Mouse (Mus musculus) inflammation-experienced regulatory T-cells, adult 6 months (primary cell): ENCODE results near the gene Otogl. TPM values are rescaled to one million over a fixed set of nuclear protein-coding genes. Genes with fewer than 3 reads are reported as not detected.

ENCODE experiments used
- ATAC-seq: one replicate; pipeline ENCODE4 v1.8.0; 2017
- polyA plus RNA-seq, 3 experiments: library from polyadenylated mRNA; unstranded; fragments of 100-300 nt; shearing (Covaris generic); gene quantifications; one replicate each; pipeline ENCODE4 v1.2.1; 2017

Gene Otogl
- polyA plus RNA-seq, 3 experiments from 2014 or later, result not detected

DNA sequence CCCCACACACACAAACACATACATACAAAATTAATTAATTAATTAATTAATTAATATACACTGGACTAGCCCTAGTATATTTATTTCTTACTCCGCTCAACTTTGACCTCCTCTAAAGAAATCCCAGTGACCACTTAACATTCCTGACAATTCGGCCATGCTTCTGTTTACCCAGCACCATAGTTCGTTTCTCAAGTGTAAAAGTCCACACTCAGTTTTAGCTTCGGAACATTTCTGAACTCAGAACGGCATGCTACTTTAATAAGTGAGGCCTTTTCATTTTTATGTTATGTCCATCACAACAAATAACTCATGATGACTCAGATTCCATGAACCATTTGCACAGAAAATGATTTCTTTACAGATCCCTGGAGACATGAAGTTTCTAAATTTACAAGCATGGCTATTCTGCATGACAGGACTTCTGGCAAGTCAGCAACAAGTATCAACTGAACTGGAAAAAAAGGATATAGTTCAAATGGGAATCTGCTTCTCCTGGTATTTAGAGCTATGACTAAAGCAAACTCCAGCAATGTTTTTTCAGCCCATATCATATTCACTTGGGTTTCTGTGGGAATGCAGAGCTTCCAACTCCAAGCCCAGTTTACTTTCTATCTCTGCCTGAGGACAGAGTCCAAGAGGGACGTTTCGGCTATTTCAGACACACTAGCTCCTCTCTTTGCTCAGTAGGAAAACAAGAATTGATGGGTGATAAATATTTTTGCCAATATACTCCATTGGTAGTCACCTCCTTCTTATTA, 6.5 kb downstream of the Otogl start:
- no peak for ATAC-seq

DNA sequence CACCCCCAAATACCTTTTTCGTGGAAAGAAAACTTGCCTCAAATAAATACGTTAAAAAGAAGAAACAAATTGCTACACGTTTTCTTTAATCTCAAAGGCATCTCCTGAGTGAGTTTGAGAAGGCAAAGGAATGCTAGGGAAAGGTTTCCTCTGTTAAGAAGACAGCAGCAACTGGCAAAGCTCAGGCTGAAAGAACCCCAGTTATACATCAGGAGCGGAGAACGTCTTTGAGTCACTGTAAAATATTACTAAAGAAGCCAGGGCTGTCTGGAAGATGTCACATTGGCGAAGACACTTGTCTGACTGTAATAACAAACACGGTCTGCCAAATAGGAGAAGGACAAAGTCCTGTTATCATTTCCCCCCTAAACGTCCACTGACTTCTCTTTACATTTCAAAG, 10.0 kb downstream of the Otogl start:
- no peak for ATAC-seq

GRCm38 (mm10) chr10:107901204-107901879, 10.6 kb downstream of the Otogl start:
- ATAC-seq, result no peak

GRCm38 (mm10) chr10:107899946-107900345, 12.0 kb downstream of the Otogl start:
- no peak for ATAC-seq

- no peak for ATAC-seq
These were observed 15.8 kb downstream of the Otogl start for GRCm38 (mm10) chr10:107896158-107896557.

- ATAC-seq, result no peak
These were observed 17.0 kb downstream of the Otogl start for GRCm38 (mm10) chr10:107894663-107895581.

- ATAC-seq, result no peak
These were observed 21.5 kb downstream of the Otogl start for GRCm38 (mm10) chr10:107890400-107890799.

DNA sequence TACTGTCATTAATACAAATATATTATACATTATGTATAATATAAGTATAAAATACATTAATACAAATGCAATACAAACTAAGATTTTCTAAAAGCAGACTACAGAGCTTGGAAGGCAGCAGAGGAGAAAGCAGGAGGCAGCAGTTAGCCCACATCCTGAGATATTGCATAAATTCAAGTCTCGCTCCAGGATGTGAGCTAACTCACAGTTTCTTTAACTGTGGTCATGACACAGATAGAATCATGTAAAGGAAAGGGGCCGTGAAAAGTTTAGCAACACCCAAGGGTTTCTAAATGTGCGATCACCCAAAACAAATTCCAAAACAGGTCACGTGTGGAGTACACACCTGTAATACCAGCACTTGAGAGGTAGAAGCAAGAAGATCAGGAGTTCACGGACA, 39.4 kb downstream of the Otogl start:
- no peak for ATAC-seq

DNA sequence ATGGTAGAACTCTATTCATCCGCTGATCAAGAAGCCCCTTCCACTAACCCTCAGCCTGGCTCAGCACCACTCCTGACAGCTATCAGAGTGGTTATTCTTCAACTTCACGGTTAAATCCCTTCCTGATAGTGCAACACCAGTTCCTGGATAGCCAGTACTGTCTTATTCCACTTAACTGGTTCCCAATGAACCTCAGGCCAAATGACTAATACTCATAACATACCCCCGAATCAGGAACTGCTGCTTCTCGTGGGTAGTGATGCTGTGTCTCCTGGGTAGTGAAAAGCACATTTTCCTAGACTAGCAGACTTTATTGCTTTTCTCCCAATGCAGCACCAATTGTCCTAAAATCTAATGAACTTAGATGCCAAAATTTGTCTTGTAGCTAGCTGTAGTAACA, 39.8 kb downstream of the Otogl start:
- no peak for ATAC-seq

- no peak for ATAC-seq
These were observed 41.4 kb downstream of the Otogl start for GRCm38 (mm10) chr10:107870540-107870939.

DNA sequence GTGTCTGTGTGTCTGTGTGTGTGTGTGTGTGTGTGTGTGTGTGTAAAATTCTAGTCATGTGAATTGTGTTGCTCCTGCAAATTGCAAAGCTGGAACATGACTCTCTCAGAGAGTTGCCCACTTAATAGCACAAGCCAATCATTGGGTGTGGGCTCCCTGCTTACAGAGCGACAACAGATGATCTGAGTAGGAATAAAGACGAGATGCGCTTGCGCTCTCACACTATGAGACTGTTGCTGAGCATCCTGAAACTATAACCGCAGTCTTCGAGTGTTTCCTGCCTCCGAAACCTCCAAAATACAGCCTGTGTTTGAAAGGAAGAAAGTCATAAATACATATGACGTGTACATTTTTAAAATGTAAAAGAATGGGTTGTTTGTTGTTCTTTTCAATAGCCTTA, 43.0 kb downstream of the Otogl start:
- ATAC-seq, result peak; percentile 69

DNA sequence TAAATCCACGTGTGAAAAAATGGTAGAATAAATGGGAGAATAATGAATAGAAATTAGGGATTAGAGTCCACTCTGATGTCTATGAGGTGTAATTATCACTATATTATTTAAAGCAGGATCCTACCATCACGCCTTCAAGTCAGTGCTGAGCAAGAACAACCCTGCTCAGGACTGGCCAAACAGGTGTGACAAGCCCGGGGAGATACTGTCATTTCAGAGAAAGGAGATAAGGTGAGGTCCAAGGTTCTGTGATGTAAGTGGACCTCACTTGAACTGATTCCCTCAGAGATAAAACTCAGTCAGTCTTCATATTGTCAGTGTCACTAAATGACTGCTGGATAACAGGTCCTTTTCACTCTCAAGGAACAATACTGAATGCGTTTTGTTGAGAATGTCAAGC, 44.5 kb downstream of the Otogl start:
- ATAC-seq, result no peak

DNA sequence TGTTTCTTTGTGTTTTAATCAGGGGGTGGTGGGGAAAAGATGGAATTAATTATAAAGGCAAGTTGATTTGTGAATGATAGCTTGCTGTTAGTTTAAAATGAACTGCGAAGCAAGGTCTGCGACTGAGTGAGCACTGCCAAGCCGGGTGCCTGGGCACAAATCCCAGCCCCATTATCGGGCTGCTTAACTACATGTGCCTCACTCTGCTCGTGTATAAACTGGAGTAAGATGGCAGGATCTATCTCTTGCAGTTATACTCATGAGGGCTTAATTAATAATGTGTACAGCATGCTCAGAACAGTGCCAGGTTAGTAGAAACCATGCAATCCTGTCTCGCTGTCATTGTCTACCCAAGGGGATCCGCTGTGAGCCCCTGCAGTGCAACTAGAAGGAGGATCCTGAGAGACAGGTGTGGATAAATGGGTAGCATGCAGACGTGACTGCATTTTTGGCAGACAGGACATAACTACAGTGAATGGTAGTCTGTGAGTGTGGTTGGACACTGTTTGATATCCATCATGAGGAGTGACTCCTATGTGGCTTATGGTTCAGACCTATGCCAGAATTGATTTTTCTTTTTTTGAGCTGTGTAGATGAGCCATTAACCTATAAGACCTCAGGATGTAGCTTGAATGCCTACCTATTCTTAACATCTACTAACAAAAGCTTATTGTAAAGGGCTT, 51.6 kb downstream of the Otogl start:
- no peak for ATAC-seq

DNA sequence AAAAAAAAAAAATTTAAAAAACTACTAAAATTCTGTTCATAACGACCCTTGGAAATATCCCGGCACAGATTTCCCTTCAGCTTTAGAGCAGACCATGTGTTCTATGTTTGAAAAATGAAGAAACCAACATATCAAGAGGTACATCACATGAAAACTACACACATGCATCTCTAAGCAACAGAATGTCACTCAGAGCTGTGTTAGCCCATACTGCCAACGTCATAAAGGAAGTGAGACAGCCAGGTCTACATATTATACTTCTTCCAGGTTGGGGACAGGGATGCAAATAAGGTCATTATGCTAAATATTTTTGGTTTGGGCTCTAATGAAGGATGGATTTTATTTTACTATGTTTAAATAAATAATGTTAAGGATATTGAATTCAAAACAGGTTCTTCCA, 52.7 kb downstream of the Otogl start:
- ATAC-seq, result no peak

GRCm38 (mm10) chr10:107858684-107859083, 53.2 kb downstream of the Otogl start:
- peak; percentile 58 for ATAC-seq

- no peak for ATAC-seq
These were observed 67.0 kb downstream of the Otogl start for GRCm38 (mm10) chr10:107844906-107845305.

- no peak for ATAC-seq
These were observed 77.3 kb downstream of the Otogl start for GRCm38 (mm10) chr10:107834452-107835239.

DNA sequence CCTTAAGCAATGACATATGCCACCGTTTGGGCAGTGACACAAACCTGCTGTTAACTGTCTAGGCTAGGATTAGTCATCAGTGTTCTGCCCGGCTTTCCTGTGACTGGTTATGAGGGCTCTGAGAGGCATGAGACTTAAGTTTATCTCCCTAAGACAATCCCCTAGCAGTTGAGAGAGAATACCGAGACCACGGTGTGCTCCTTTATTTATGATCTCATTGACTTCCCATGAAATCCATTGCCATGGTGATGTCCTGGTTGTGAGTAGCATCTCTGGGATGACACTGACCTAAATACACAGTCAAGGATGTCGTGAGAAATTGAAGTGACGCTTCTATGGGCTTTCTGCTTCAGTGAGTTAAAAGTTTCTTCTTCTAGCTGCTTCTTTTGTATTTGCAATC, 82.8 kb downstream of the Otogl start:
- no peak for ATAC-seq

GRCm38 (mm10) chr10:107813814-107814483, 98.0 kb downstream of the Otogl start:
- no peak for ATAC-seq

GRCm38 (mm10) chr10:107810649-107811398, 101.1 kb downstream of the Otogl start:
- ATAC-seq, result no peak
